Mouse (Mus musculus) urinary bladder, postnatal 4 days (tissue): ENCODE data around the gene Nup50.
"Not testable (repeated sequence)": the region's sequence is repeated elsewhere in the genome, so short reads cannot be mapped to it uniquely, and the experiment has no call there.

Experiments
- DNase-seq, 2 experiments: peaks; one replicate each; pipeline ENCODE4 v3.0.0; 2021 to 2022; ENCODE audit warnings: low spot score in 2 of 2

The Nup50 gene

GRCm38 (mm10) chr15:84922884-84923507 is at the start of gene Nup50:
Nup50 (plus strand) TSS chr15:84923411.
- peak; percentile 100 for DNase-seq

- no peak for DNase-seq
These were observed 49.3 kb upstream of the Nup50 start for GRCm38 (mm10) chr15:84873867-84874266.

- DNase-seq, result no peak
These were observed 46.0 kb upstream of the Nup50 start for GRCm38 (mm10) chr15:84877029-84877815.

GRCm38 (mm10) chr15:84888066-84888465 is 35.1 kb upstream of the Nup50 start:
- no peak for DNase-seq

GRCm38 (mm10) chr15:84891246-84891645 is 32.0 kb upstream of the Nup50 start:
- DNase-seq, result no peak

- peak; percentile 22 to 72 for DNase-seq
These were observed 31.6 kb upstream of the Nup50 start for GRCm38 (mm10) chr15:84891658-84892057.

- not testable (repeated sequence) for DNase-seq
These were observed 27.0 kb upstream of the Nup50 start for GRCm38 (mm10) chr15:84896216-84896615.

- DNase-seq, result no peak
These were observed 26.5 kb upstream of the Nup50 start for GRCm38 (mm10) chr15:84896664-84897063.

- peak in 1 of 2 experiments; percentile 25 for DNase-seq
These were observed 25.1 kb upstream of the Nup50 start for GRCm38 (mm10) chr15:84898077-84898476.

- DNase-seq, result no peak
These were observed 19.3 kb upstream of the Nup50 start for GRCm38 (mm10) chr15:84903843-84904385.

- DNase-seq, result no peak
These were observed 10.0 kb upstream of the Nup50 start for GRCm38 (mm10) chr15:84913201-84913600.

- DNase-seq, result no peak
These were observed 3.3 kb upstream of the Nup50 start, which contains the start of gene Gm29666 for GRCm38 (mm10) chr15:84919938-84920337. Gm29666 (minus strand) TSS chr15:84920038.

- DNase-seq, result no peak
These were observed 434 bp downstream of the Nup50 start for GRCm38 (mm10) chr15:84923508-84924181.

GRCm38 (mm10) chr15:84924781-84925315 is 1.6 kb downstream of the Nup50 start:
- DNase-seq, result no peak

GRCm38 (mm10) chr15:84925495-84926018 is 2.3 kb downstream of the Nup50 start:
- DNase-seq, result no peak

- DNase-seq, result no peak
These were observed 9.1 kb downstream of the Nup50 start for GRCm38 (mm10) chr15:84932351-84932750.

GRCm38 (mm10) chr15:84934901-84935300 is 11.7 kb downstream of the Nup50 start:
- no peak for DNase-seq

- DNase-seq, result no peak
These were observed 16.9 kb downstream of the Nup50 start for GRCm38 (mm10) chr15:84940102-84940501.

GRCm38 (mm10) chr15:84942647-84943285 is 19.6 kb downstream of the Nup50 start:
- DNase-seq, result no peak

- no peak for DNase-seq
These were observed 21.1 kb downstream of the Nup50 start for GRCm38 (mm10) chr15:84944319-84944718.

GRCm38 (mm10) chr15:84948990-84949389 is 25.8 kb downstream of the Nup50 start:
- no peak for DNase-seq
